Mouse (Mus musculus) midbrain, embryonic 15.5 days (tissue): ENCODE results near the gene Rogdi. TPM values are rescaled to one million over a fixed set of nuclear protein-coding genes. Genes with fewer than 3 reads are reported as not detected.

Experiments used
- ATAC-seq: fragments of 200-750 bp; cut with Nextera tagmentation; replicated peaks from 2 replicates; pipeline ENCODE4 v1.8.0; 2017; ENCODE audit warnings: moderate TSS enrichment
- H3K27ac ChIP-seq: fragments of 300-500 bp; sonication (generic); 2 replicates; pipeline ENCODE4 v1.5.1; 2015; ENCODE audit warnings: mild to moderate bottlenecking, inconsistent platforms
- H3K27me3 ChIP-seq: fragments of 300-500 bp; sonication (generic); replicated peaks from 2 replicates; pipeline ENCODE4 v1.6.1; 2015; ENCODE audit warnings: inconsistent platforms
- H3K36me3 ChIP-seq: fragments of 300-500 bp; sonication (generic); replicated peaks from 2 replicates; pipeline ENCODE4 v1.6.1; 2015; ENCODE audit warnings: inconsistent platforms
- H3K4me1 ChIP-seq: fragments of 300-500 bp; sonication (generic); 2 replicates; pipeline ENCODE4 v1.6.1; 2015; ENCODE audit warnings: inconsistent platforms
- H3K4me2 ChIP-seq: fragments of 300-500 bp; sonication (generic); 2 replicates; pipeline ENCODE4 v1.6.1; 2015; ENCODE audit warnings: inconsistent platforms, mild to moderate bottlenecking, moderate library complexity
- H3K4me3 ChIP-seq: fragments of 300-500 bp; sonication (generic); 2 replicates; pipeline ENCODE4 v1.5.1; 2015; ENCODE audit warnings: mild to moderate bottlenecking, inconsistent platforms
- H3K9ac ChIP-seq: fragments of 300-500 bp; sonication (generic); 2 replicates; pipeline ENCODE4 v1.6.1; 2015; ENCODE audit warnings: mild to moderate bottlenecking, inconsistent platforms
- H3K9me3 ChIP-seq: fragments of 300-500 bp; sonication (generic); 2 replicates; pipeline ENCODE4 v1.6.1; 2016; ENCODE audit warnings: inconsistent platforms
- WGBS: fragments of 180-500 bp; shearing (Covaris S2); methylation state at CpG from one replicate; pipeline ENCODE4 v1.1.7; 2015; ENCODE audit warnings: mixed read lengths; 5-methylcytosine and 5-hydroxymethylcytosine counted together
- polyA plus RNA-seq: library from polyadenylated mRNA; unstranded; fragments of >200 nt; fragmentation: Nextera tagmentation; extraction: Ambion mirVana; gene quantifications from 2 replicates; pipeline ENCODE4 v1.2.1, GENCODE M21; 2015

Rogdi gene
- polyA plus RNA-seq, 1 experiment from 2014 or later, result 157 TPM

DNA sequence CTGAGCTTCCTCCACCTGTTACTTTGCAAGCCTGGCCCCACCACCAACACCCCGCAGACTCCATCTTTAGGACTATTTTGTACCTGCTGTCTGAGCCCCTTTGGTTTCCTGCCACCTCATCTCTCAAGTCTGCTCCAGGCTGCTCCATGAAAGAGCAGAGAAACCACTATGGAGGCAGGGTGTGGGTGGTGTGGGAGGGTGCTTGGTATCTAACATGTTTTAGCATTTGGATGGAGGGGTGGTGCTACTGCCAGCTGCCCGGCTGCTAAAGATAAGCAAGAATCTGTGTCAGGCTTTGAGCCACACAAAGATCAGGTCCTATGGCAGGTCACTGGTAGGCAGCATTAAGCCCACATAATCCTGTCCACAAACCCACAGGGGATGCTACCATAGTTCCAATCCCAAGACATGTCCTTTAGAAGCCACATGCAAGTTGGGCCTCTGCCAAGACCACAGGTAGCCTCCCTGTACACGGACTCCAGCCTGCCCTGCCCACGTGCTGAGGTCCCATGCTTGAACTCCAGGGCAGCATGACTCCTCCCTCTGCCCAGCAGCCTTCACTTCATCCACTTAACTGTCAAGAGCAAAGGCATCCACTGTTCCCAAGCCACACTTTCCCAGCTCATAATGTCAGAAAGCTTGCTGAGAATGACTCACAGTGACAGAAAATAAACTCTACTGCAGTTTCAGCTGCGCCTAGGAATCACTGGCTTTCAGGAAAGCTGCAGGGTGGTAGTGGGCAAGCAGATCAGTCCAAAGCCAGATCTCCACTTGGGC lies 34.9 kb downstream of the Rogdi start:
- Histone ChIP-seq H3K27ac (no peak overlapping the region), H3K9me3 (no peaks in the 10 kb centered on the region), H3K4me2 (no peak overlapping the region), H3K4me3 (no peak overlapping the region), H3K4me1 (no peaks in the 10 kb centered on the region), H3K9ac (no peak overlapping the region), H3K36me3 (no peaks in the 10 kb centered on the region), H3K27me3 (no peaks in the 10 kb centered on the region)
- 72% methylated on average over 5 of the region's 5 CpGs for WGBS
- no peak for ATAC-seq

DNA sequence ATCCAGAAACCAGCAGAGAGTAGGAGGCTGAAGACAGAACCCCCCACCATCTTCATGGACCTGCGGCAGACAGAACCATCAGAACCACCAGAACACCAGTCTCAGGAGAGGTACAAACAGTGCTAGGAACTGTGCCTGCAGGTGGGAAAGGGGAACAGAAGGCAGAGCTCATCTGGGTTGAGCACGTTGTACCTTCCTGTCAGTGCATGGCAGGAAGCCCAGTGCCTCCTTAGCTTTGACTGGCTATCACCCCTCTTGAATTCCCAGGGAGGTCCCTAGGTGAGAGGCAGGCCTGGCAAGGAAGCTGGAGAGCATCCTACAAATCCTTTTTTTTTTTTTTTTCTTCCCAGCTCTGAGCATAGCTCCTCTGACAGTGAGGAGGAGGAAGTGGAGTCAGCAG lies 37.2 kb downstream of the Rogdi start:
- Histone ChIP-seq H3K4me1 (no peaks in the 10 kb centered on the region), H3K27me3 (no peaks in the 10 kb centered on the region), H3K4me3 (no peak overlapping the region), H3K9me3 (no peaks in the 10 kb centered on the region), H3K4me2 (no peak overlapping the region), H3K27ac (no peak overlapping the region), H3K36me3 (0 out of 2 replicates have a peak, but pooled peaks cover 3% of the 10 kb centered on the region), H3K9ac (no peak overlapping the region)
- WGBS, result 68% methylated on average over 2 of the region's 2 CpGs
- ATAC-seq, result no peak

DNA sequence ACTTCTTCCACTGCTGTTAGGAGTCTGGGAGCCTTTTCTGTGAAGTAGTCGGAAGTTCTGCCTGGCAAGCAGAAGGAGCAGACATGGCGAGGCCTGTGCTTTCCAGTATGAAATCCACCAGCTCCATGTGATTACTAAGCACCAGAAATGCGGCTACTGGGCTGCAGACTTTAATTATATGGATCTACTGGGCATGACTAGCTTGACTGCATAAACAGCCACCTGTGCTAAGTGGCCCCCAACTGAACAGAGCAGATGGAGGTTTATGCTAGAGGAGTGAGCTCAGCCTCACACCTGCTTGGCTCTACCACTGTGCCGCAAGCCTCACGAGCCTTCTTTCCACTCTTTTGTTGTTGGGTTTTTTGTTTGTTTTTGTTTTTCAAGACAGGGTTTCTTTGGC lies 38.8 kb downstream of the Rogdi start:
- 0 out of 2 replicates have a peak, but pooled peaks cover 3% of the 10 kb centered on the region for H3K36me3 ChIP-seq
- no peak overlapping the region for H3K27ac ChIP-seq
- no peaks in the 10 kb centered on the region for H3K4me1 ChIP-seq
- no peak for ATAC-seq
- H3K9me3 ChIP-seq, result no peaks in the 10 kb centered on the region
- H3K4me2 ChIP-seq, result no peak overlapping the region
- H3K27me3 ChIP-seq, result no peaks in the 10 kb centered on the region
- 77% methylated on average over 5 of the region's 5 CpGs for WGBS
- no peak overlapping the region for H3K9ac ChIP-seq
- H3K4me3 ChIP-seq, result no peak overlapping the region

DNA sequence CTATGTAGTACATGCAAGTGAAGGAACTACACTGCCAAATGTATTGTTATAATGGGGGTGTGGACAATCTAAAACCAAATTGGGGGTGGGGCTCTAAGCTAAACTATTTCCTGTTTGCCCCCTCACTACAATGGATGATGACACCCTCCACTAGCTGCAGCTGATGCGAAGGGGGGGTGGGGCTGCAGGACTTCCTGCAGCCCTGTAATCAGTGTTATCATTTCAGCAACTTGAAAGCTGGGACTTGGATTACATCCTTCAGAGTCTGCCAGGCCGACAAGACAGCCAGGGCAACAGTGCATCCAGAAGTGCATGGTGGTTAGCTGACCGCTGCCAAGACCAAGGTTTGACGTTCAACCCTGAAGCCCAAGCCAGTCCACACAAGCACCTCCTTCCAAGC lies 41.7 kb downstream of the Rogdi start:
- ATAC-seq, result no peak
- WGBS, result 88% methylated on average over 4 of the region's 4 CpGs

DNA sequence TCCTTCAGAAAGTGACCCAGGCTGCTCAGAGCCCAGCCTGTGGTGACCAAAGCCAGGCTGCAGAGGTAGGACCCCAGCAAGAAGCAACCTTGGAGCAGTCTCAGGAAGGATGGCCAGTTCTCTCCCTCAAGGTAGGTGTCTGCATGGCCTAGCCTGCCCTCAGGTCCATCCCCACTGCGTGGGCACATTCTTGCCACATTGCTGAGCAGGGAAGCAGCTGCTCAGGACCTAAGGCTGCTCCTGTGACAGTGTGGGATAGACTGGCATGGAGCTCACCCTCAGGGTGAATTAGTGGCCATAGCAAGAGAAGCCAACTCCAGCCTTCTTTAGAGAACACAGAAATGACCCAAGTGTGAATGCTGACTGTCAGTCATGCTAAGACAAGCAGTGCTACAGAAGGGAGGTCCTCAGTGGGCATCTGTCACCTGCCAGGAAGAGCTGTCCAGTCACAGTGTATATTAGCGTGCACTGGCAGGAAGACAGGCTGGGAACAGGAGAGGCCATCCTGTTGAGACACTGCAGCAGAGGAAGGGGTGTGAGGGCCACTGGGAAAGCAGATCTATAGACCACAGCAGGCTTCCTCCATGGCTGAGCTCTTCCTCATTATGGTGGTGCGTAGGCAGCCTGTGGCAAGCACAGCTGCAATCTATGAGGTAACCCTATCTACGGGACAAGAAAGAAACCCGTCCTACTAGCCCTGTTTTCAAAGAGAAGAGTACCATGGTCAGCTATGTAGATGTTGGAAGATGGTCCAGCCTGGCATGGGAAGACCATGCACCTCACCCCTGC lies 44.1 kb downstream of the Rogdi start:
- WGBS, result 88% methylated on average over 5 of the region's 5 CpGs
- no peak overlapping the region for H3K4me3 ChIP-seq

More for the DNA sequence above, 41.7 kb downstream of the Rogdi start:
- no peaks in the 10 kb centered on the region for H3K27me3 ChIP-seq
- H3K9ac ChIP-seq, result no peak overlapping the region
- no peak overlapping the region for H3K27ac ChIP-seq
- H3K9me3 ChIP-seq, result no peaks in the 10 kb centered on the region
- H3K4me3 ChIP-seq, result no peak overlapping the region
- 0 out of 2 replicates have a peak, but pooled peaks cover 3% of the 10 kb centered on the region for H3K36me3 ChIP-seq
- no peaks in the 10 kb centered on the region for H3K4me1 ChIP-seq
- no peak overlapping the region for H3K4me2 ChIP-seq

DNA sequence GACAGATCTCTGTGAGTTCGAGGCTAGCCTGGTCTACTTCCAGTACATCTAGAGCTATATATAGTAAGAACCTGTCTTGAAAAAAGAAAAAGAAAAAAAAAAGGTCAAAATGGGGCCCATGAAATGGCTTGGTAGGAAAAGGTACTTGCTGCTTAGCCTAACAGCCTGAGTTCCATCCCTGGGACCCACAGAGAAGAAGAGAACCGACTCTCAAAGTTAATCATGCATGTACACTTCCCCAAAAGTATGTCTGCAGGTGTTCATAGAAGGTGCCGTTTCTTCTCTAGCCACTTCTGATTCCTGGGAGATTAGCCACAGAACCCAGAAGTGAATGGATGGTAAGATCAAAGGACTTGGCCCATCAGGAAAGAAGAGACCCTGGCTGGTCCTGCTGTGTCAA lies 44.9 kb downstream of the Rogdi start:
- Histone ChIP-seq H3K4me1 (peaks cover 7% of the 10 kb centered on the region), H3K36me3 (0 out of 2 replicates have a peak, but pooled peaks cover 3% of the 10 kb centered on the region), H3K9me3 (no peaks in the 10 kb centered on the region), H3K4me3 (no peak overlapping the region), H3K4me2 (no peak overlapping the region), H3K27ac (no peak overlapping the region), H3K27me3 (no peaks in the 10 kb centered on the region), H3K9ac (no peak overlapping the region)
- 74% methylated on average over 3 of the region's 3 CpGs for WGBS
- ATAC-seq, result no peak

More for the DNA sequence above, 44.1 kb downstream of the Rogdi start:
- Histone ChIP-seq H3K36me3 (0 out of 2 replicates have a peak, but pooled peaks cover 3% of the 10 kb centered on the region), H3K4me1 (peaks cover 6% of the 10 kb centered on the region), H3K27ac (no peak overlapping the region), H3K9me3 (no peaks in the 10 kb centered on the region), H3K9ac (no peak overlapping the region), H3K4me2 (no peak overlapping the region), H3K27me3 (no peaks in the 10 kb centered on the region)
- no peak for ATAC-seq

DNA sequence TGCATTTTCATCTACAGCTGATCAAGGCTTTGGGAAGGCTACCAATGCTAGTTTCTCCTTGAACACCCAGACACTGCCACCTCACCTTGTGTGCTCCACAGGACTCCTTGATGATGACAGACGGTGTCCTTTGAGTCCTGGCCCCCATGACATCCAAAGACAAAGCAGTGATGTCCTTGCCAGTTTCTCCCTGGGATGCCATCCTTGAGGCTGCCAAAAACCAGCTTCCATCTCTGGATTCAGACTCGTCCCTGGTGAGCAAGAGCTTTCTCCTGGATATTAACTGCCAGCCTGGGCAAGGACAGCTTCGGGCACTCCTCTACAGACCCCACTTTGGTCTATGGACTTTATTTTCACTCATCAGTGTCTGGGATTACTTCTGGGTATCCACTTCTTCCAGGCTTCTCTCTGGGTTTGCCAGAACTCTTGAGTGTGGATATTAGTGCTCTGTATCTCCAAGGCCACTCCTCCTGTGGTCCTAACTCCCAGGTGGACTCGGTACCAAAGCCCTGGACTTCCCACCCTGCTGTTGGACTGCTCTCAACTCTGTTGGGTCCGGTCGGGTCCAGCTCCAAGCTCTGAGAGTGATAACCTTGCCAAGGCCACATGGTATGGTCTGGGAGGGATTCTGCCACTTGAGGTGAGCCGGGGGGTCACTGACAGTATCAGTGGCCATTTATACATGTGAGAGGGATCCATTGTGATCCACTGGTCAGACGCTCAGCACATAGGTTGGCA lies 47.8 kb downstream of the Rogdi start:
- Histone ChIP-seq H3K4me2 (peak overlapping the region; percentile 87), H3K27ac (0 out of 2 replicates have a peak overlapping the region, but pooled peaks have one; percentile 91), H3K9me3 (no peaks in the 10 kb centered on the region), H3K9ac (0 out of 2 replicates have a peak overlapping the region, but pooled peaks have one; percentile 6), H3K36me3 (no peaks in the 10 kb centered on the region), H3K4me1 (peaks cover 26% of the 10 kb centered on the region), H3K27me3 (no peaks in the 10 kb centered on the region), H3K4me3 (peak overlapping the region; percentile 94; the same call in 1 of the 2 replicates)
- 90% methylated on average over 8 of the region's 8 CpGs for whole genome bisulfite sequencing
- no peak for ATAC-seq

DNA sequence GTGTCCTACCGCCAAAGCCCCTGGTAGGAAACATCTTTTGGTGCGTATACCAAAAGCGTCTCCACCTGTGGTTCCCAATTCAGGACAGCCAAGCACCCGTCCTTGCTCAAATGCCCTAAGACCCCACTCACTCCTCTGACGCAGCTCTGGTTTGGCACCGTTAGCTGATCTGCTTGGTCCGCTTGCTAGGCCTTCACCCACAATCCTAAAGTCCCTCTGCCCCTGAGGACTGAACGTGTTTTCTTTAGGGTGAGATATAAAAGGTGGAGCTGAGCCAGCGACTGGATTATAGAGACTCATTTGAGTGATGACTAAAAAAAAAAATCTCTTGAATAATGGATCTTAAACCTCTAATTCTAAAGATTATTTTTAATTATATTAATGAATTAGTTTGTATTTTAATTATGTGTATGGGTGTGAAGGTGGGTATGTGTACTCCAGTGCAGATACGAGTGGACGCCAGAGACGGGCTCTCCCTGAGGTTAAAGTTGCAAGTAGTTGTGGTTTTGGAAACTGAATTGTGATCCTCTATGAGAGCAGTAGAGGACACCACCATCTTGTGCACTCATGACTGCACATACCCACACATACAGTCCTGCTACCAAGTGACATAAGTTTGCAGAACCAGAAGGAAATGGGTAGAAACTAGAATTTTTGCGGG lies 48.5 kb downstream of the Rogdi start:
- no peaks in the 10 kb centered on the region for H3K36me3 ChIP-seq
- ATAC-seq, result peak; percentile 31
- peak overlapping the region; percentile 87 for H3K4me2 ChIP-seq
- peak overlapping the region; percentile 93 for H3K9ac ChIP-seq
- H3K4me3 ChIP-seq, result peak overlapping the region; percentile 94
- H3K27ac ChIP-seq, result peak overlapping the region; percentile 91
- H3K9me3 ChIP-seq, result no peaks in the 10 kb centered on the region
- H3K4me1 ChIP-seq, result peaks cover 26% of the 10 kb centered on the region
- H3K27me3 ChIP-seq, result no peaks in the 10 kb centered on the region
- 20% methylated on average over 13 of the region's 13 CpGs for WGBS

DNA sequence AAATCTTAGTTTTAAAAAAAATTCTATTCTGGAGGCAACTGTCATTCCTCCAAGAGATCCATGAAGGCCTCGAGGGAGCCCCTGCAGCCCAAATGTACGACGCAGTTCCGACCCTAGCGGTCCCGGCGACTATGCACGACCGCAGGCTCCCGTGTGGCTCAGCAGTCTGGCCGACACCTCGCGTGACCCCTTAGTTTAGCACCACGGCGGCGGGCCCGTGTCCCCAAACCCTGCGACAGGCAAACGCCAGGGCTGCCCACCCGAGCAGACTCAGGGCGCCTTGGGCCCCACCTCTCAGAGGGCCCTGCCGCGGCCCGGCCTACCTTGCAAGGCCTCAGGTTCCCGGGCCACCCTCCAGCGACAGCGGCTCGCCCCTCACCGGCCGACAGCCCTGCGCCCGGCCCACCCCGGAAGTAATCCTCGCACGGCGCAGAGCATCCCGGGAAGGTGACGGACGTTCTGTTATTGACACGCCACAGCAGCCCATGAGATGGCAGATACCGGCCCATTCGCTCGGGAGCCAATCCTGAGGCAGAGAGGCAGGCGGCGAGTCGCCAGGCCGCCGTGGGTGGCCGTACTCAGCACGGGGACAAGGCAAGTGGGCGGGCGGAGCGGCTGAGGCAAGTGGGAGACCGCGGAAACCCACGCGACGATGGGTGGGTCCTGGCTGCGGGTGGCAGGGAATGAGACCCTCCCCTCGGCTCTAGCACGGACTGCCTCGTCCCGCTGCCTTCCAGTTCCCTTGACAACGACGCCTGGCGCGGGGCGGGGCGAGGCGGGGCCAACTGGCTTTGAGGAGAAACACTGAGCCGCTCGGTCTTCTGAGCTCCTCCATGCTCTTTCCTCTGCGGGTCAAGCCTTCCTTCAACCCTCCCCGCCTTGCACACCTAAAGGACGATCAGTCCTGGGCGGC lies 49.3 kb downstream of the Rogdi start, which contains the start of gene Anks3:
Gene Anks3, minus strand, starts transcription at position 409 of the 913 bp plus-strand sequence.
- peak within 1 kb of the TSS; percentile 94 for H3K4me3 ChIP-seq
- WGBS, result under 1% methylated on average over 75 of the region's 76 CpGs
- H3K27me3 ChIP-seq, result no peaks in the 10 kb centered on the region

DNA sequence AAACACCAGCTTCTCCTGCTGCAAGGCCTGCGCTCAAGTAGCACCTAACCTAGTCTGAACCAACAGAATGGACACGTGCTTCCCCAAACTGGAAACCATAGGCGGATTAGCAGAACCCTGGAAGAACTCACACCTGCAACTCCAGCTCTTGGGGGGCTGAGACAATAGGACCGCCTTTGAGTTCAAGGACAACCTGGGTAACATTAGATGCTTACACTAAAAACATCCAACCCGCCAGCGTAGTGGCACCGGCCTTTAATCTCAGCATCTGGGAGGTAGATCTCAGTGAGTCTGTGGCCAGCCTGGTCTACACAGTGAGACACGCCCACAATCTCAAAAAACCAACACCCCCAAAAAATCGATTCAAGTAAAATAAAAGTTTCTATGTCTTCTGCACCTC lies 50.0 kb downstream of the Rogdi start:
- no peak for ATAC-seq
- peaks cover 26% of the 10 kb centered on the region for H3K4me1 ChIP-seq
- no peaks in the 10 kb centered on the region for H3K9me3 ChIP-seq
- 37% methylated on average over 9 of the region's 9 CpGs for WGBS
- peak overlapping the region; percentile 93 for H3K9ac ChIP-seq
- H3K27me3 ChIP-seq, result no peaks in the 10 kb centered on the region
- H3K4me3 ChIP-seq, result peak overlapping the region; percentile 94
- no peak overlapping the region for H3K27ac ChIP-seq
- H3K4me2 ChIP-seq, result peak overlapping the region; percentile 87
- no peaks in the 10 kb centered on the region for H3K36me3 ChIP-seq

More for the DNA sequence above, 49.3 kb downstream of the Rogdi start, which contains the start of gene Anks3:
- H3K36me3 ChIP-seq, result no peaks in the 10 kb centered on the region
- peak within 1 kb of the TSS; percentile 87 for H3K4me2 ChIP-seq
- peak within 1 kb of the TSS; percentile 91 for H3K27ac ChIP-seq
- H3K9me3 ChIP-seq, result no peaks in the 10 kb centered on the region
- peak; percentile 98 for ATAC-seq
- peaks cover 26% of the 10 kb centered on the region for H3K4me1 ChIP-seq
- H3K9ac ChIP-seq, result peak within 1 kb of the TSS; percentile 93

DNA sequence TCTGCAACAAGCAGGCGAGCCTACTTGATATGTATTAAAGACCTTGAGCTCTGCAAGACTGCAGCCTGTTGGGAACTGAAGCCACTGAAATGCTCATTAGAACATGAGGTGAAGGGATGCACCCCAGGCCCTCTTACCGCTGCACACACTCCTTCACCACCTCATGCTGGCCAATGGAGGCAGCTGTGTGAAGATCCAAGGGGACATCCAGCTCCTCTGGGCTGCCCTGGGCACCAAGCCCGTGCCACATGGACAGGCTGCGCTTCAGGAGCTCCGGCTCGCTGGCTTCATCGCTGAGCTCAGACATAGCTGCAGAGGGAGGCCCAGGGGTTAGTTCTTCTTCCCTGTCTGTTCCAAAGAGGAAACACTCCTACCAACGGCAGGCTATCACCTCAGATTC lies 53.1 kb downstream of the Rogdi start:
- H3K4me1 ChIP-seq, result peaks cover 23% of the 10 kb centered on the region
- H3K4me2 ChIP-seq, result no peak overlapping the region
- no peaks in the 10 kb centered on the region for H3K9me3 ChIP-seq
- no peak overlapping the region for H3K9ac ChIP-seq
- H3K27me3 ChIP-seq, result no peaks in the 10 kb centered on the region
- H3K36me3 ChIP-seq, result peaks cover 10% of the 10 kb centered on the region; the same call in 1 of the 2 replicates
- 92% methylated on average over 8 of the region's 8 CpGs for WGBS
- ATAC-seq, result no peak
- H3K27ac ChIP-seq, result no peak overlapping the region
- H3K4me3 ChIP-seq, result no peak overlapping the region
